Mouse (Mus musculus) right cerebral cortex, postnatal 36 days (tissue): Measurements from ENCODE around the gene Arf5.

Experiments
- DNase-seq, 2 experiments: peaks; one replicate each; pipeline ENCODE4 v3.0.0; 2022; ENCODE audit warnings: low spot score in 2 of 2, mixed read lengths in 1 of 2

Gene Arf5

DNA sequence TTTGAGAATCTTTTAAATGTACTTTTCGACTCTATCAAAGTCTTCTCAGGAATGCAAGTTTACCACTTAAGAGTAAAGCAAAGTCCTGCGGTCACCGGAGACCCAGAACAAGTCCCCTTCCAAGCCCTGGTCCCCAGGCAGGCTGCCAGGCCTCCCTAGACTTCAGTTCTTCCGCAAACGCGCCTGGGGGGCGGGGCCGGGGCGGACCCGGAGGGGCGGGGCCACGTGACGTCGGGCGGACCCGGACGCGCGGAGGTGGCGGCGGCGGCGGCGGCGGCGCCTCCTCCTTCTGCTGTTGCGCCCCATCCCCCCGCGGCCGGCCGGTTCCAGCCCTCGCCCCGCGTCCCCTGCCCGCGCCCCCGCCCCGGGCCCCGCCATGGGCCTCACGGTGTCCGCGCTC lies at the start of gene Arf5:
TSS of gene Arf5 (plus strand) at position 248 of the 400 bp plus-strand sequence.
- DNase-seq: peak; percentile 84 to 90

DNA sequence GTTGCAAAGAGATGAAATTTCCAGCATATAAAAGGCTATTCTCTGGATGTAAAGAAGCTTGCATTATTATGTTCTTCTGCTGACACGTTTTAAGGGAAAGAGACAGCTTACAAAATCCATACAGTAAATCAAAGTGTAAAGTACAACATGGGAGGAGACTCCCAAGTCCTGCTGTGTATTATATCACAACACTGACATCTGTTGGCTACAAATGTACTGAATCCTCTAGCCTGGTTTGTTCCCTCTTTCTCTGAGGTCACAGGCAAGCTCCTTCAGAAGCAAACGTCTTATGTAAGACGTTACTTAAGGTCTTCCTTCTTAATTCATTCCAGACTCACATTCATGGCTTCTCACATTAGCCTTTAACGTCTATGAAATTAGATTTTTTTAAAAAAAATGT lies 41.4 kb upstream of the Arf5 start:
- no peak for DNase-seq

DNA sequence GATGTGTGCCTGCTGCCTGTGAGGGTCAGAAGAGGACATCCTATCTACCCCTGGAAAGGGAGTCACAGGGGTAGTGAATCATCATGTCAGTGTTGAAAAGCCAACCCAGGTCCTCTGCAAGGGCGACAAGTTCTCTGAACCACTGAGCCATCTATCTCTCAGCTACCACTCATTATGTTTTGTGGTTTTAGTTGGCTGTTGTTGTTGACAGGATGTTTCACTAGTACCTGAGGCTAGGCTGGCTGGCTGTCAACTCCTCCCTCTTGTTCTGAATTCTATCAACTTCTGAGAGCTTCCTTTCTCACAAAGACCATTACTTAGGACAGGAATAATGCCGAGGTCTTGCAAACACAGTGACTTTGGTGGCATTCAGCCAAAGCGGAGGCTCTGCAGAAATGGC lies 38.2 kb upstream of the Arf5 start:
- DNase-seq: no peak

- DNase-seq: no peak
Observed at GRCm38 (mm10) chr6:28389038-28389437, 34.3 kb upstream of the Arf5 start.

- DNase-seq: no peak
Observed at GRCm38 (mm10) chr6:28396051-28396852, 27.1 kb upstream of the Arf5 start.

DNA sequence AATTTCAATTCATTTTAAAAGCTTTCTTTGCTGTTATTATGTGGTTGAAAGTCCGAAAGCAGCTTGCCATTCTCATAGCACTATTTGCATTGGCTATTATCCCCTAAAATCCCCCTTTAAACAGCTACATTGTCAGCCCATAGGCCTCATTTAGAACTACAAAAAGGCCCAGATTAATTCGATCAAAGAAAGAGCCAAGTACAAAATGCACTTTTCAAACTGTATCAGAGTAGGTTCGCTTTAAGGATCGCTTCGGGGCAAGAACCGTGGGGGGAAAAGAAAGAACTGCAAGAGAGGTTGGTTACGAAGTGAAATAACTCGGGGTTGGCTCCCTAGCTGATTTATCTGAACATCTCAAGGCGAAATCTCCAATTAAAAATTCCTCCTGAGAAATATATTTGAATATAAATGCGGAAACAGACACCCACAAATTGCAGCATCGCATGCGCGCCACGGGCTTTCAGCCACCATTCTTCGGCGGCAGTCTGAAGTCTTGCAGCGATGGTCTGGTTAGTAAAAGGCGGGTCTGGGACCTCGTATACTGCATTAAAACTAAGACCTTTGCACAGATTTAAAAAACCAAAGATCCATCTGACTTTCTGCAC lies 26.4 kb upstream of the Arf5 start:
- no peak for DNase-seq

GRCm38 (mm10) chr6:28397681-28398203 lies 25.6 kb upstream of the Arf5 start, which contains the start of gene Zfp800:
Gene Zfp800 (minus strand): TSS chr6:28398005.
- no peak for DNase-seq

DNA sequence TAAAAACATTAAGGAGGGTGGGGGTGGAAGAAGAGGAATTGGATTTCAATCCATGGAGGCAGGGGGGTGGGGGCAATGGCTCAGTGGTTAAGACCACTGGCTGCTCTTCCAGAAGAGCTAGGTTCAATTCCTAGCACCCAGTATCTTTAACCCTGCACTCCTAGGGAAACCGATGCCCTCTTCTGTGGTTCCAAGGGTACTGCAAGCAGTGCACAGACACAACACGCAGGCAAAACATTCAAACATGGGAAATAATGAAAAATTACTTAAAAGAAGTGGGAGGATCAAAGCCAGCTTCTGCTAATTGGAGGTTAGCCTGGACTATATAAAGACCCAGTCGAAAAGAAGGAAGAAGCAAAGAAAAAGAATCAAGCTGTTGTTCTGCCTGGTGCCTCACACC lies 24.6 kb upstream of the Arf5 start:
- no peak for DNase-seq

DNA sequence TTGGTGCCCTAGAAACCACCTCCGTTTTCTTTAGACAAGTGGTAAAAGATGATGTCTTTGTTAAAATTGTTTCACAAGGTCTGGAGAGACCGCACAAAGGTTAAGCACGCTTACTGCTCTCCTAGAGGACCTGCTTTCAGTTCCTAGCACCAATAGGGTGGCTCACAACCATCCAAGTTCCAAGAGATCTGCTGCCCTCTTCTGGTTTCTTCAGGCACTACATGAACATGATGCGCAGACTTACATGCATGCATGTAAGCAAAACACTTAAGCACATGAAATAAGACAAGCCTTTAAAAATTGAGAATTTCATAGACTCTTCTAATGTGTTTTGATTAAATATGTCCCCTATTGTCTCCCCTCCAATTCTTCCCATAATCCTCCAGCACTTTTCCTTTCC lies 23.6 kb upstream of the Arf5 start:
- DNase-seq: no peak

GRCm38 (mm10) chr6:28410053-28410452 lies 13.3 kb upstream of the Arf5 start:
- DNase-seq: no peak

GRCm38 (mm10) chr6:28411236-28411635 lies 12.1 kb upstream of the Arf5 start:
- no peak for DNase-seq

GRCm38 (mm10) chr6:28416981-28417380 lies 6.4 kb upstream of the Arf5 start:
- no peak for DNase-seq

DNA sequence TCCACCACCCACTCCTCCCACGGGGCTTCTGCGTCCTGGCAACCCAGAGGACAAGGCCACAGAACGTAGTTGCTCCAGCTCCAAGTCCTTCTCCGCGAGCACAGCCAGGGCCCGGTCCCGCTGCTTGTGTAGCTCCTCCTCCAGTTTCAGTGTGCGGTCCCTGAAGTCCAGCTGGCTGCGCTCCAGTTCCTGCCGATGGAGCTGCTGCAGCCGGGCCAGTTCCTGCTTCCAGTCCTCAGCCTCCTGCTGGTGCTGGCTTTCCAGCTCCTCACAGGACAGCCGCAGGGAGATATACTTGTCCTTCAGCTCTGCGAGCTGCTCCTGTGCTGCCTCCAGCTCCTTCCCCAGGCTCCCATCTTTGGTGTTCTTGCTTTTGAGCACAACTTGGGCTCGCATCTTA lies 4.9 kb upstream of the Arf5 start:
- DNase-seq: peak; percentile 46 to 55

- no peak for DNase-seq
Observed at GRCm38 (mm10) chr6:28419673-28420072, 3.7 kb upstream of the Arf5 start.

- DNase-seq: no peak
Observed at GRCm38 (mm10) chr6:28420361-28420760, 3.0 kb upstream of the Arf5 start.

DNA sequence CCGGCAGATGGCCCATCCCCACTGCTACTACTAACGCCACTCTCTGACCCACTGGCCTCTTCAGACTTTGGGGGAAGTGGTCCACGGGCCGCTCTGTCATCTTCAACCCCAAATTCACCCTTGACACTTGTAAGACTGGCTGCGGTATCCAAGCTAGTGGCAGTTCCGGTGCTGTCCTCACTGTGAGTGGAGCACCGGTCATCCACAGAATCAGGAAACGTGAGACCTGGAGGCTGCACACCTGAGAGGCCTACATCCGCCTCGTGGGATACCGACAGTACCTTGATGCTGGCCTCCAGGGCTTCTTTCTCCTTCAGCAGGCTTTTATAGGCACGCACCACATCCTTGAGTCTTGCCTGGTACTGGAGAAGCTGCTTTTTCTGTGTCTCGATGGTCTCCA lies 2.5 kb upstream of the Arf5 start:
- DNase-seq: no peak

GRCm38 (mm10) chr6:28421469-28422000 lies 1.8 kb upstream of the Arf5 start:
- peak; percentile 93 for DNase-seq

DNA sequence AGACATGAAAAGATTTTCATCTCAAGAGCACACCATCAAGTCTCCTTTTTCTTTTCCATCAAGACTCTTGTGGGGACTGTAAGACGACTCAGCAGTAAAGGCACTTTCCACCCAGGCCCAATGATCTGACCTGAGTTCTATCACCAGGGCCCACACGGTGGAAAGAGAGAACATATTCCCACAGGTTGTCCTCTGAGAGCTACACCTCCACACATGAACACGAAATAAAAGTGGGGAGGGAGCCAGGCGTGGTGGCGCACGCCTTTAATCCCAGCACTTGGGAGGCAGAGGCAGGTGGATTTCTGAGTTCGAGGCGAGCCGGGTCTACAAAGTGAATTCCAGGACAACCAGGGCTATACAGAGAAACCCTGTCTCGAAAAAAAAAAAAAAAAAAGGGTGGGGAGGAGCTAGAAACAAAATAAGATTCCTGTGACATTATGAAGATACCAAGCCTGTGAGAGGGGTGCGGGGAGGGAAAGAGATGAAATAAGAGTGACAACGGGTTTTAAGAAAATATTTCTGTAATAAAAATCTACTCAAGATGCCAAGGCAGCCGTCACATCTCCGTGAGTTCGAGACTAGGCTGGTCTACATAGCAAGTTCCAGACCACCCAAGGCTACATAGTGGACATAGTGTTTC lies 589 bp upstream of the Arf5 start:
- no peak for DNase-seq

DNA sequence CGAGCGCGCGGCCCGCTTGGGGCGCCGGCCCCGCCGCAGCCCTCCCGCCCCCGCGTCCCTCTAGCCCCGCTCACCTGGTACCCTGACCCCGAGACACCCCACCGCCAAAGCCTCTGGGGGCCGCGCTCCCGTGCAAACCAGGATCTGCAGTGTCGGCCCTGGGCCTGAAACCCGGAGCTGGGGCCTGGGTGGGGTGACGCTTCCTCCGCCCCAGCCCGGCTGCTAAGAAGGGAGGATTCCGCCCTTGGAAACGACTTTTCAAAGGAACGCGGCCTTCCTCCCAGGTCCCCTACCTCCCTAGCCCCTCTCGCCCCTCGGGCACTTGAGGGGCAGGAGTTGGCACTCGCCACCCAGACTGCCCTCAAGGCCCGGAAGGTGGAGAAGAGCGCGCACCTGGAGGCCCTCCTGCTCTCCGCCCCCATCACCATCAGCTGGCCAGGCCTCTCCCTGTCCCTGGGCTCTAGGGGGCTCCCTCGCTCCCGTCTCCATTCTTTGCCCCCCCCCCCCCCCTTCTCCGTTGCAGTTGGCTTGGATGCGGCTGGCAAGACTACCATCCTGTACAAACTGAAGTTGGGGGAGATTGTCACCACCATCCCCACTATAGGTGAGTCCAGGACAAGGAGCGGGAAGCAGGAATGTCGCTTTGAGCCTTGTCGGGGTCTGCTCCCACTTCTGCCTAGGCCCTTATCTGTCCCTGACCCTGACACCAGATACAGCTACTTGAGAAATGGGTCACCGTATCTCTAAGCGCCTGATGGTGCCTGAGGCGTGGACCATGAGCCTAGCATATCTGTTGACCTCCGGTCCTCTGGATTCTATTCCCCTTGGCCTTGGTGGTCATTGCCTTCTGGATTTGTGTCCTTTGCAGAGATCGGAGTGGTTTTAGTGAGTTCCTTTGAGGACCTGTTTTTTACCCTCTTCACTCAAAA lies 671 bp downstream of the Arf5 start:
- peak; percentile 37 to 45 for DNase-seq

GRCm38 (mm10) chr6:28425019-28425418 lies 1.7 kb downstream of the Arf5 start:
- no peak for DNase-seq
